Mouse (Mus musculus): ENCODE results near the gene Inpp5a. TPM values are rescaled to one million over a fixed set of nuclear protein-coding genes. Genes with fewer than 3 reads are reported as not detected.

Inpp5a gene
- polyA plus RNA-seq, 1 experiment from 2014 or later, result 29.1 TPM

GRCm38 (mm10) chr7:139380225-139380624 lies 8.7 kb upstream of the Inpp5a start:
- Histone ChIP-seq H3K36me3 (ENCODE audit: control insufficient read depth, insufficient read depth) (no peaks in the 10 kb centered on the region), H3K4me1 (replicated peaks; ENCODE audit: control insufficient read depth, insufficient read depth, low read length) (no peaks in the 10 kb centered on the region), H3K27ac (ENCODE audit: low read depth, low read length) (no peak overlapping the region), H3K9ac (ENCODE audit: low read depth, low read length) (no peak overlapping the region), H3K27me3 (replicated peaks; ENCODE audit: control insufficient read depth, insufficient read depth, low read length) (no peaks in the 10 kb centered on the region), H3K9me3 (ENCODE audit: control insufficient read depth) (no peaks in the 10 kb centered on the region), H3K4me3 (ENCODE audit: low read depth, low read length) (no peak overlapping the region), H3K4me2 (replicated peaks; ENCODE audit: low read depth) (no peak overlapping the region)
- ATAC-seq, result no peak
- no peak for TF ChIP-seq CTCF (IDR thresholded peaks at IDR 0.05; ENCODE audit: low read depth)
- 70% methylated on average over 4 of the region's 4 CpGs for WGBS

GRCm38 (mm10) chr7:139381877-139382276 lies 7.0 kb upstream of the Inpp5a start:
- TF ChIP-seq CTCF (IDR thresholded peaks at IDR 0.05; ENCODE audit: low read depth), result no peak
- Histone ChIP-seq H3K4me3 (ENCODE audit: low read depth, low read length) (no peak overlapping the region), H3K4me2 (replicated peaks; ENCODE audit: low read depth) (no peak overlapping the region), H3K4me1 (replicated peaks; ENCODE audit: control insufficient read depth, insufficient read depth, low read length) (no peaks in the 10 kb centered on the region), H3K9ac (ENCODE audit: low read depth, low read length) (no peak overlapping the region), H3K27ac (ENCODE audit: low read depth, low read length) (no peak overlapping the region), H3K9me3 (ENCODE audit: control insufficient read depth) (no peaks in the 10 kb centered on the region), H3K27me3 (replicated peaks; ENCODE audit: control insufficient read depth, insufficient read depth, low read length) (no peaks in the 10 kb centered on the region), H3K36me3 (ENCODE audit: control insufficient read depth, insufficient read depth) (no peaks in the 10 kb centered on the region)
- 78% methylated on average over 2 of the region's 2 CpGs for WGBS
- no peak for ATAC-seq

GRCm38 (mm10) chr7:139382796-139383195 lies 6.1 kb upstream of the Inpp5a start:
- Histone ChIP-seq H3K4me3 (ENCODE audit: low read depth, low read length) (no peak overlapping the region), H3K27ac (ENCODE audit: low read depth, low read length) (0 out of 2 replicates have a peak overlapping the region, but pooled peaks have one; percentile 21), H3K9me3 (ENCODE audit: control insufficient read depth) (no peaks in the 10 kb centered on the region), H3K36me3 (ENCODE audit: control insufficient read depth, insufficient read depth) (no peaks in the 10 kb centered on the region), H3K9ac (ENCODE audit: low read depth, low read length) (no peak overlapping the region), H3K27me3 (replicated peaks; ENCODE audit: control insufficient read depth, insufficient read depth, low read length) (no peaks in the 10 kb centered on the region), H3K4me1 (replicated peaks; ENCODE audit: control insufficient read depth, insufficient read depth, low read length) (0 out of 2 replicates have a peak, but pooled peaks cover under 1% of the 10 kb centered on the region), H3K4me2 (replicated peaks; ENCODE audit: low read depth) (no peak overlapping the region)
- ATAC-seq, result peak; percentile 52
- no peak for TF ChIP-seq CTCF (IDR thresholded peaks at IDR 0.05; ENCODE audit: low read depth)
- WGBS, result 51% methylated on average over 2 of the region's 2 CpGs

GRCm38 (mm10) chr7:139384500-139384899 lies 4.4 kb upstream of the Inpp5a start:
- H3K9ac ChIP-seq (ENCODE audit: low read depth, low read length), result no peak overlapping the region
- 69% methylated on average over 1 of the region's 1 CpGs for WGBS
- H3K4me3 ChIP-seq (ENCODE audit: low read depth, low read length), result no peak overlapping the region
- no peaks in the 10 kb centered on the region for H3K9me3 ChIP-seq (ENCODE audit: control insufficient read depth)
- no peaks in the 10 kb centered on the region for H3K36me3 ChIP-seq (ENCODE audit: control insufficient read depth, insufficient read depth)
- no peak overlapping the region for H3K27ac ChIP-seq (ENCODE audit: low read depth, low read length)
- no peak for ATAC-seq
- TF ChIP-seq CTCF (IDR thresholded peaks at IDR 0.05; ENCODE audit: low read depth), result no peak
- no peak overlapping the region for H3K4me2 ChIP-seq (replicated peaks; ENCODE audit: low read depth)
- no peaks in the 10 kb centered on the region for H3K27me3 ChIP-seq (replicated peaks; ENCODE audit: control insufficient read depth, insufficient read depth, low read length)
- H3K4me1 ChIP-seq (replicated peaks; ENCODE audit: control insufficient read depth, insufficient read depth, low read length), result 0 out of 2 replicates have a peak, but pooled peaks cover 3% of the 10 kb centered on the region

- no peak for TF ChIP-seq CTCF (IDR thresholded peaks at IDR 0.05; ENCODE audit: low read depth)
- ATAC-seq, result no peak
- no peak overlapping the region for H3K27ac ChIP-seq (ENCODE audit: low read depth, low read length)
- H3K4me3 ChIP-seq (ENCODE audit: low read depth, low read length), result no peak overlapping the region
- no peaks in the 10 kb centered on the region for H3K9me3 ChIP-seq (ENCODE audit: control insufficient read depth)
- H3K4me1 ChIP-seq (replicated peaks; ENCODE audit: control insufficient read depth, insufficient read depth, low read length), result peaks cover 6% of the 10 kb centered on the region; the same call in 1 of the 2 replicates
- no peaks in the 10 kb centered on the region for H3K36me3 ChIP-seq (ENCODE audit: control insufficient read depth, insufficient read depth)
- WGBS, result 81% methylated on average over 2 of the region's 2 CpGs
- H3K9ac ChIP-seq (ENCODE audit: low read depth, low read length), result no peak overlapping the region
- no peak overlapping the region for H3K4me2 ChIP-seq (replicated peaks; ENCODE audit: low read depth)
- no peaks in the 10 kb centered on the region for H3K27me3 ChIP-seq (replicated peaks; ENCODE audit: control insufficient read depth, insufficient read depth, low read length)
Measured at GRCm38 (mm10) chr7:139384916-139385530, 3.9 kb upstream of the Inpp5a start.

GRCm38 (mm10) chr7:139386933-139387690 lies 1.8 kb upstream of the Inpp5a start:
- ATAC-seq, result no peak
- Histone ChIP-seq H3K36me3 (ENCODE audit: control insufficient read depth, insufficient read depth) (no peaks in the 10 kb centered on the region), H3K27ac (ENCODE audit: low read depth, low read length) (no peak overlapping the region)

More at GRCm38 (mm10) chr7:139386933-139387690, 1.8 kb upstream of the Inpp5a start:
- no peak for TF ChIP-seq CTCF (IDR thresholded peaks at IDR 0.05; ENCODE audit: low read depth)
- no peaks in the 10 kb centered on the region for H3K27me3 ChIP-seq (replicated peaks; ENCODE audit: control insufficient read depth, insufficient read depth, low read length)
- H3K9ac ChIP-seq (ENCODE audit: low read depth, low read length), result no peak overlapping the region
- no peak overlapping the region for H3K4me3 ChIP-seq (ENCODE audit: low read depth, low read length)
- H3K4me1 ChIP-seq (replicated peaks; ENCODE audit: control insufficient read depth, insufficient read depth, low read length), result peaks cover 6% of the 10 kb centered on the region; the same call in 1 of the 2 replicates
- WGBS, result 89% methylated on average over 9 of the region's 9 CpGs
- H3K9me3 ChIP-seq (ENCODE audit: control insufficient read depth), result no peaks in the 10 kb centered on the region
- H3K4me2 ChIP-seq (replicated peaks; ENCODE audit: low read depth), result no peak overlapping the region

Measured in intestine, postnatal 0 days (tissue).